Comparison of ENCODE assay signal across 14 mouse cellular contexts in the genomic region with DNA sequence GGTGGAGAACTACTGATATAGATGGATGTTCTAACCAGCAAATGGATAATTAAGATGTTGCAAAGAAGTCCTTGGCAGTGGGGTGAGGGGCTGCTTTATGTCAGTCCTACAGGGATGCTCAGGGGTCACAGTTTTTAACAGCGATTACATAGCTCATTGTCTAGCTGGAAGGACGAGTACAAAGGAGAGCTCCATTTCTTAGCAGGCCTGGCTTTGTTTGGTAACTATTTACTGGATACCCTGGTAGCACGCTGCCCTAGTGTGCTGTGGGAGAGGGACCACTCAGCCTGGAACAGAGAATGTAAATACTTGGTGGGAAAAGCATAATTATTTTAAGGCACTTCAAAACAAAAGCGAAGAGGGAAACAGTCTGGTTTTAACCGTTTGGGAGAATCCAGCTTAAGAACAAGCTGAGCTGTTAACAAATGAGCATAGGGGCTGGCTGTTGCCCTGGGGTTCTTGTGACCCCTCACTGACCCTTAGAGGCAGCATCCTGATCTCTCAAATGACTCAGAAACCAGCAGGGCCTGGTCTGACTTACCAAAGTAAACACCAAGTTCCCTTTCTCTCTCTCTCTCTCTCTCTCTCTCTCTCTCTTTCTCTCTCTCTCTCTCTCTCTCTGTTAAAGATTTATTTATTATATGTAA. TPM values are rescaled to one million over a fixed set of nuclear protein-coding genes. Genes with fewer than 3 reads are reported as not detected.
DNase-seq lines count a peak whose midpoint lies in the region.
"Had no signal": no experiment of that assay in that cellular context is flagged by ENCODE, and none has a peak within 500 bp of the region (broad histone marks: within the 10 kb centered on the region; RNA-seq: fewer than 3 reads in every experiment).

No protein-coding gene starts in this region.

- H3K4me3 ChIP-seq in heart, embryonic 10.5 days: no peak overlapping the region
- H3K4me3 ChIP-seq in limb, embryonic 10.5 days: no peak overlapping the region
- H3K4me3 ChIP-seq: layer of hippocampus, adult 2 months; myocyte had no signal

- H3K27me3 ChIP-seq in heart, embryonic 10.5 days (ENCODE audit: insufficient read depth, poor library complexity, severe bottlenecking): 0 out of 2 replicates have a peak, but pooled peaks cover 4% of the 10 kb centered on the region
- no peaks in the 10 kb centered on the region for H3K27me3 ChIP-seq in limb, embryonic 10.5 days (ENCODE audit: low read depth, poor library complexity, severe bottlenecking)

- peaks cover 27% of the 10 kb centered on the region for H3K4me1 ChIP-seq in heart, embryonic 10.5 days
- H3K4me1 ChIP-seq in limb, embryonic 10.5 days: peaks cover 17% of the 10 kb centered on the region

- H3K27ac ChIP-seq in heart, embryonic 10.5 days: peak overlapping the region; percentile 47; the same call in 1 of the 2 replicates
- H3K27ac ChIP-seq in limb, embryonic 10.5 days: peak overlapping the region; percentile 34; the same call in 1 of the 2 replicates
- H3K27ac ChIP-seq: layer of hippocampus, adult 2 months had no signal

- H3K9me3 ChIP-seq in heart, embryonic 10.5 days: no peaks in the 10 kb centered on the region
- H3K9me3 ChIP-seq in limb, embryonic 10.5 days (replicated peaks): no peaks in the 10 kb centered on the region
- H3K9me3 ChIP-seq: G1E had no signal

- WGBS in heart, embryonic 10.5 days: 45% methylated on average over 5 of the region's 5 CpGs
- 23% methylated on average over 5 of the region's 5 CpGs for whole genome bisulfite sequencing in limb, embryonic 10.5 days

- H3K36me3 ChIP-seq in heart, embryonic 10.5 days: no peaks in the 10 kb centered on the region
- H3K36me3 ChIP-seq in limb, embryonic 10.5 days: no peaks in the 10 kb centered on the region
- H3K36me3 ChIP-seq: G1E had no signal

- no peak for DNase-seq in heart, embryonic 10.5 days (ENCODE audit: low spot score)
- DNase-seq in heart, adult 11 months: no peak
- DNase-seq in embryo, embryonic 9.5 days (ENCODE audit: extremely low spot score): peak; percentile 77
- no peak for DNase-seq in limb, embryonic 10.5 days (ENCODE audit: low spot score)
- DNase-seq in retina, postnatal 1 day: peak; percentile 43
- no peak for DNase-seq in cerebellum, adult 9-10 months
- no peak for DNase-seq in kidney, postnatal 14 days
- DNase-seq in spleen, postnatal 4 days (ENCODE audit: low spot score in 2 of 2): no peak
- DNase-seq: cerebellum, adult 8-10 months; heart, postnatal 4 days; lung, postnatal 36 days had no signal

RNA-seq across cellular contexts. Expression of gene Angptl1, which starts 48.4 kb away (rescaled TPM):
- polyA plus RNA-seq in heart, embryonic 10.5 days (2016; fragmentation: Nextera tagmentation; extraction: Ambion mirVana): 0.79 and 1.9 TPM in 2 replicates
- 1.7 and 2.4 TPM in 2 replicates for polyA plus RNA-seq in limb, embryonic 10.5 days (2016; fragmentation: Nextera tagmentation; extraction: Ambion mirVana)
- polyA plus RNA-seq: G1E had no signal

Comparison
In these comparisons a context has a peak if more than half of its experiments do, and no peak if none do; other contexts are left out.
1. DNase-seq: peak in embryo, embryonic 9.5 days (single experiment) and retina, postnatal 1 day (single experiment); none in heart, embryonic 10.5 days (single experiment), heart, adult 11 months (single experiment), limb, embryonic 10.5 days (single experiment), cerebellum, adult 9-10 months (single experiment), kidney, postnatal 14 days (single experiment) and spleen, postnatal 4 days (0 of 2).